Mouse (Mus musculus): ENCODE results near the gene Tnfrsf23.

DNA sequence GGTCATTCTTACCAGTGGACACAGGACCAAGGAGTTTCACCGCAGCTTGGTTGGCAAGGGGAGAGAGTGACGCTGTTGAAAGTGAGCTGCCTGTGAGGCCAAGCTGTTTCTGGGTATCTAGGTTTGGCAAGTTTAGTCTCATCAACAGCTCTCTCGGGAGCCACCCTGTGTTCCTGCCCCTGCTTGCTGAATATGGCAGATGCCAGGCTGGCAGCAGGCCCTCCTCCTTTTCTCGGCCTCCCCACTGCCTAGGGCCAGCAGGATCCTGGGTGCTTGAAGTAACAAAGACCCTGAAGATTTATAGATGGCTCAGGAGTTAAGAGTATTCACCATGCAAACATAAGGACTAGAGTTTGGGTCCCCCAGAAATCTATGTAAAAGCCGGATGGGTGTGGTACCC lies 37.0 kb upstream of the Tnfrsf23 start:
- TF ChIP-seq CTCF (IDR thresholded peaks at IDR 0.05) (no peak), EP300 (IDR thresholded peaks at IDR 0.05) (no peak)
